Mouse (Mus musculus) cortical plate, adult 2 months (tissue): Measurements from ENCODE around the gene Sprr2b.
"Not testable (repeated sequence)": the region's sequence is repeated elsewhere in the genome, so short reads cannot be mapped to it uniquely, and the experiment has no call there.

Source experiments
- CTCF ChIP-seq: fragments of 200-500 bp; IDR thresholded peaks from 2 replicates; pipeline ENCODE4 v1.5.1; 2011; ENCODE audit warnings: mild to moderate bottlenecking, control low read depth, low read length; ENCODE audit not compliant: insufficient read depth; ENCODE audit errors: extremely low read depth
- POLR2A ChIP-seq: fragments of 200-500 bp; IDR thresholded peaks from 2 replicates; pipeline ENCODE4 v1.6.1; 2011; ENCODE audit warnings: mild to moderate bottlenecking, low read length, control low read depth; ENCODE audit not compliant: insufficient read depth; ENCODE audit errors: extremely low read depth

- not testable (repeated sequence) for TF ChIP-seq CTCF, POLR2A
Observed at GRCm38 (mm10) chr3:92280963-92281606, 35.3 kb upstream of the Sprr2b start.
